Mouse (Mus musculus) right cerebral cortex, postnatal 4 days (tissue): Measurements from ENCODE around the gene Trp53.
"Not testable (repeated sequence)": the region's sequence is repeated elsewhere in the genome, so short reads cannot be mapped to it uniquely, and the experiment has no call there.

ENCODE experiments used
- DNase-seq: peaks from one replicate; pipeline ENCODE4 v3.0.0-alpha.2; 2022

Gene Trp53

GRCm38 (mm10) chr11:69580091-69580514 is at the start of gene Trp53, which contains the start of gene Wrap53:
Gene Trp53 (plus strand): TSS chr11:69580359.
Gene Wrap53 (minus strand): TSS chr11:69580255.
- DNase-seq = peak; percentile 72

DNA sequence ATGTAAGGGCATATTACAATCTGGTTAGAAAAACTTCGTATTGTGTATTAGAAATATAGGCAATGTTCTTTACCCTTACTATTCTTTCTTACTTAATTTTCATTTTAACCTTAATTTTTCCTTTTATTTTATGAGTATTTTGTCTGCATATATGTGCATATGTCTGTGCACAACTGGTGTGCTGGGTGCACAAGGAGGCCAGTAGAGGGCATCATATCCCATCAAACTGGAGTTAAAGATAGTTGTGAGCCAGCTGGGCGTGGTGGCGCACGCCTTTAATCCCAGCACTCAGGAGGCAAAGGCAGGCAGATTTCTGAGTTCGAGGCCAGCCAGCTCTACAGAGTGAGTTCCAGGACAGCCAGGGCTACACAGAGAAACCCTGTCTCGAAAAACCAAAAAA is 49.4 kb upstream of the Trp53 start:
- not testable (repeated sequence) for DNase-seq

GRCm38 (mm10) chr11:69532480-69533150 is 47.5 kb upstream of the Trp53 start:
- DNase-seq = no peak

- no peak for DNase-seq
Observed at GRCm38 (mm10) chr11:69534990-69535389, 45.2 kb upstream of the Trp53 start.

DNA sequence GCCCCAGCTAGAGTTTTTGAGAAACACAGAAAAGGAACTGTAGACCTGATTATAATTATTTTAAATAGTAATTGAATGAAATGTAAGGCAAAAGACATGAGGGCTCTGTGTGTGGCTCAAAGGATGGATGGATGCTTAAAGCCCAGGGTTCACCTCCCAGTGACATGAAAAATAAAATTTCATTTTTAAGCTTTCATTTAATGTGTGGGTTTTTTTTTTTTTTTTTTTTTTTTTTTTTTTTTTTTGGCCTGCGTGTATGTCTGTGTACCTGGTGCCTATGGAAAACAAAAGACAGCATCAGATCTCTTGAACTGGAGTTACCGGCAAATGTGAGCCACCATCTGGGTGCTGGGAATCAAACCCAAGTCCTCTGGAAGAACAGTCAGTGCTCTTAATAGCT is 39.5 kb upstream of the Trp53 start:
- DNase-seq = no peak

- DNase-seq = not testable (repeated sequence)
Observed at GRCm38 (mm10) chr11:69541741-69542140, 38.4 kb upstream of the Trp53 start.

- no peak for DNase-seq
Observed at GRCm38 (mm10) chr11:69543598-69543997, 36.6 kb upstream of the Trp53 start.

GRCm38 (mm10) chr11:69545957-69546356 is 34.2 kb upstream of the Trp53 start:
- no peak for DNase-seq

DNA sequence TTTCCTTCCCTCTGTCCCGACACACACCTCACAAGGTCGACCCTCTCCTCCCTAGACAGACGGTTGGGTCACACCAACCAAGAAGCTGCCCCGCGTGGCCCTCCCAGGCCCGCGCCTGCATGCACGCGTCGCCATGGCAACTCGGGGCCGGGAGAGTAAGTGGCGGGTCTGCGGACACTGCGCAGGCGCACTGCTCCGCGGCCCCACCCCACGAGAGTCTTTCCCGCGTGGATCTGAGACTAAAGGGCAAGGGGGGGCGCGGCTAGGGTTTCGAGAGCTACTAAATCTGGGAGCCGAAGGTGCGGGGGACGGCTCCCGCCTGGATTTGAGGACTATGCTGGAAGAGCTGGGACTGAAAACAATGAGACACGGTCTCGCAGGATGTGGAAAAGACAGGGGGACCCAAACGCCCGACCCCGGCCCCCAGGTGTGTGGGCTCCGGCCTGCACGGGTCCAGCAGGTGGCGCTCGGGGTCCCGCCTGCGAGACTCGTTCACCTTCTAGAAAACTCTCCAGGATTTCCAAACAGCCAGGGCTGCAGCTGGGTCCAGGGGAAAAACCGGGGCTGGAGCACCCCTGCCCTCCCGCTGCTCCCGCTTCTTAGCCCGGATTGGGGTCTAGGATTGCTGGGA is 33.6 kb upstream of the Trp53 start:
- DNase-seq = peak; percentile 88

DNA sequence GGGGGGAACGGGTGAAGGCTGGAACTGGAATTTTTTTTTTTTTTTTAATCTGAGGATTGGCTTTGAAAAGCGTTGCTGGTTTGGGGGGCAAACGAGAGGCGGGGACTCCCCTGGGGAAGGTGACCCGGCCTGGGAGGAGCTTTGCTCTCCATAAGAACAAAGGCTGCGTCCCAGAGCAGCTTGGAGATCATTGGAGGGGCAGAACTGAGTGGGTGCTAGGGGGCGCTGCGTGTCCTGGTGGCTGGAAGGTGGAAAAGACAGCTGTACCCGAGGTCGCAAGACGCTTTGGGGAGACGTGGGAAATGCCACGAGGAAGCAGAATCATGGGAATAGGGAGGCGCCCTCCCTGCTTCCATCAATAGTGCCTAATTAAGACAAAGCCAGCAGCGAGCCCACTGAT is 33.1 kb upstream of the Trp53 start:
- DNase-seq = peak; percentile 70

DNA sequence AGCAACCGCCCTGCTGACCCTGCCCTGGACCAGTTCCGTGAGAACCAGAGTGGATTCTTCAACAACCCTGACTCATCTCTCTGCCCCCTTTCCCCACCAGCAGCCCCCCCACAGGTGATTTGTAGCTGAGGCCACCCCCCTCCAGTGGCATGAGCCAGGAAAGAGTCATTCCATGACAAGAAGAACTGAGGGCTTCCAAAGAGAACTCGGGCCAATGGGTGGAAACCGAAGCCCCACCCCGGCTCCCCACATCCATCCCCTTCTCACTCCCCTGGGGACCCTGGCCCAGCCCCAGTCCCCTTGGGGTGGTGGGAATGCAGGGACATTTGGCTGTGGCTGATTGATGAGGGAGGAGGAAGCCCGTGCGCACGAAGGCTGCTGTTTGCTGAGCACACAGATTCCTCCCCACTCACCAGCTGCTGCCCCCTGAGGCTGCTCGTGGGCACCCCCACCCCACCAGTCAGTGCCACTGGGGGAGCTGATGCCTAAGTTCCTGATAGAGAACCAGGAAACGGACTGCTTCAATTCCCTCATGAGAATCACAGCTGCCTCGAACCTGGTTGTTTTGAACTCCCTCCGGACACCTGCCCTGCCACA is 31.0 kb upstream of the Trp53 start, which contains the start of gene Dnah2:
TSS of gene Dnah2 (minus strand) at position 51 of the 597 bp plus-strand sequence.
- no peak for DNase-seq

DNA sequence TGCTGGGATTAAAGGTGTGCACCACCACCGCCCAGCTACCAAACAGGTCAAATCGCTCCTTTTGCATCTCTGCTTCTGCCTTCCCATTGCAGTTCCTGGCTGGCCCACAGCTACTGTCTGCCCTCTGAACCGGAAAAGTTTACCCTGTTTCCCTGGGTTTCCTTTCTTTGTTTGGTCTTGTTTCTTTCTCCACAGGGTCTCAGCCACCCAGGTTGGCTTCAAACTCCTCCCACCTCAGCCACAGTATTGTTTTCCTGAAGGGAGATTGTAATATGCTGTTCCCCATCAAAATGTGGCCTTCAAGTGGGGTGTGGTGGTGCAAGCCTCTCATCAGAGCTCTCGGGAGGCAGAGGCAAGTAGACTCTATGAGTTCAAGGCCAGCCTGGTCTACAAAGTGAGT is 28.8 kb upstream of the Trp53 start:
- no peak for DNase-seq

DNA sequence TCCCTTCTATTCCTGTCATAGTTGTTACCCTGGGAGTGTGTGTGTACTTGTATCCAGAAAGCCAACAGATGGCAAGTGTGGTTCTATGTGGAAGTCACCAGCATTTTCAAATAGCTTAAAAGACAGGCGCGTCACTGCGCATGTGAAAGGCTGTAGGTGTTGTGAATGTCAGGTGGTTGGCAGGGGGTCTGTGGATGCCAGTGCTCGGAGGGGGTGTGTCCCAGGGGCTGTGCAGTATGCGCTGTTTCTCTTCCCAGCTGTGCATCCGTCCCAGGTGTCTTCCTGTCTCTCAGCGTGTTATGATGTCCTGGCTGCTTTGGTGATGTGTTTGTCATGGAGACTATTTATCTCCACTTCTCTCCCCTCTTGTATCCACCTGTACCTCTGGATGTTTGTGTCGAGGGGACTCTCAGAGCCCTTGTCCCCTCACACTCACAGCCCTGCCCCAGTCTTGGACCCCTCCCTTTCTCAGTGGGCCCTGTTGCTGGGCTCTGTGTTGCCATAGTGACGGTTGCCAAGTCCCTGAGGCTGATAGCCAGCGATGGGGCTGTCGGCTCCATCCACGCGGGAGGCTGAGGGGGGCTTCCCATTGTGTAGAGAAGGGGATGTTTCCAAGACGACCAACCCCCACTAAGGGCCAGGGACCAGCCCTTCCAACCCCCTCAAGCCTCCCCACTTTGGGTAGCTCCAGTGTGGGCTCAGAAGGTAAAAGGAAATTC is 27.4 kb upstream of the Trp53 start:
- DNase-seq = peak; percentile 78

- DNase-seq = no peak
Observed at GRCm38 (mm10) chr11:69553341-69553721, 26.8 kb upstream of the Trp53 start.

DNA sequence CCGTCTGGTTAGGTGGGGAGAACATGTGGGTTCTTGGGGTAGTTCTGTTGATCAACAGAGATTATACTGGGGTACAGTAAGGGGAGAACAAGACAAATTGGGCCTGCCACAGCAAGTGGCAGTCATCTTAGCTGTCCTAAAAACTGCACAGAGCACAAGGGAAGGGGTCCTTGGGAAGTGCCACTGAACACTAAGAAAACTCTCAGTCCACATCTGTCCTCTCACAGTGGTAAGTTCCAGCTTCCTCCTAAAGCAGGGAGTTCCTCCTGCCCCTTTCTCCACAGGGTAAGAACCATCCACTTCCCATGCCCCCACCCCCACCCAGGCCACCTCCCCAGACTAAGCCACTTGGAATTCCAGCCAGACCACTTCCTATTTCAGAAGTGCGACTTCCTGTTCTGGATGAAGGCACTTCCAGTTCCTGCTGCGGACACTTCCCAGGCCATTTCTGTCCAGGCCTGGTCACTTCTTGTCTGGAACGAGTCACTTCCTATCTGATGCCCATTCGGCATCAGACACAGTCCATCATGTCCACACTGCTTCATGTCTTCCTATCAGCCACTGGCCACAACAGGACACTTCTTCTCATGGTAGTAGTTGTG is 25.5 kb upstream of the Trp53 start:
- no peak for DNase-seq

GRCm38 (mm10) chr11:69557381-69557958 is 22.7 kb upstream of the Trp53 start:
- peak; percentile 73 for DNase-seq

DNA sequence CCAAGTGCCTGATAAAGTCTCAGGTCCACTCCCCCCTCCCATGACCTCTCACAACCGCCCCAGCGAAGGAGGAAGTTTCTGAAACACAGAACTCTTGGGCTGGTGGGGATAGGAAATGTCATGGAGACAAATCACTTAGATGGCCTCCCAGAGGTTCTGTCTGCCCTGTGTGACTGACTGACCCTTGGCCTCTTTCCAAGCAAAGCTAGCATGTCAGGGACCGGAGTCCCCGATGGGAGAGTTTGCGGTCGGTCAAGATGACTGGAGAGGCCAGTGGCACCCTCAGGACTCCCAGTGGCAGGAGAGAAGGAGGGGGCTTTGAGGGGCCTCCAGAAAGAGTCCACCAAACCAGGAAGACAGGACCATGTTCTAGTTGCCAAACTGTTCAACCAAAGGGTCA is 21.4 kb upstream of the Trp53 start:
- no peak for DNase-seq

DNA sequence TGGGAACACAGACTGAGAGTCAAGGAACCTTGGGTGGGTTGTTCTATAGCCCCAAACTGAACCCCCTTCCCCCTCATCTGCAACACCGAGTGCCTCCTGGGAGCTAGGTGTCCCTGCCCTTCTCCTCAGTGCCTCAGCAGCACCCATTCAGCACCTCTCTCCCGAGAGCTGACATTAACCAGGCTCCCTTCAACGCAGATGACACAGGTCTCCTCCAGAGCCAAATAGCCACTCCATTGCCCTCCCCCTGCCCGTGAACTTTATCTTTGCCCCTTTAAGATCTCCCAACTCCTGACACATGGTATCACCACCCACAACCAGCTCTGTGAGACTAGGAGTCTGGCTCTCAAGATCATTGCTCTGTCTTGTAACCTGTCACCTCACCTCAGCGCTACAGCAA is 21.0 kb upstream of the Trp53 start:
- DNase-seq = no peak

GRCm38 (mm10) chr11:69559851-69560765 is 20.1 kb upstream of the Trp53 start, which contains the start of gene Efnb3:
Gene Efnb3 (minus strand): TSS chr11:69560205.
- peak; percentile 71 for DNase-seq

GRCm38 (mm10) chr11:69560896-69561854 is 19.0 kb upstream of the Trp53 start:
- DNase-seq = no peak
